Mouse (Mus musculus): Measurements from ENCODE around the gene Cpa5. TPM values are rescaled to one million over a fixed set of nuclear protein-coding genes. Genes with fewer than 3 reads are reported as not detected.

The Cpa5 gene
- polyA plus RNA-seq, 1 experiment, result not detected

GRCm38 (mm10) chr6:30665296-30665695, 54.5 kb downstream of the Cpa5 start:
- TF ChIP-seq CTCF (IDR thresholded peaks at IDR 0.05; ENCODE audit: extremely low read depth, insufficient read depth, insufficient read length, insufficient replicate concordance) (no peak), POLR2A (IDR thresholded peaks at IDR 0.05; ENCODE audit: low read depth, low read length) (no peak)
- DNase-seq (ENCODE audit: low read depth in 1 of 2, low spot score in 2 of 2), result no peak
- Histone ChIP-seq H3K4me3 (ENCODE audit: extremely low read depth, insufficient read depth, insufficient read length) (no peak overlapping the region), H3K36me3 (ENCODE audit: control insufficient read depth, insufficient read depth, low read length) (no peaks in the 10 kb centered on the region), H3K27ac (ENCODE audit: insufficient read depth, low read length) (no peak overlapping the region), H3K27me3 (ENCODE audit: control insufficient read depth, insufficient read depth, low read length) (no peaks in the 10 kb centered on the region), H3K4me1 (ENCODE audit: control insufficient read depth, insufficient read depth, insufficient read length) (no peaks in the 10 kb centered on the region)
- 82% methylated on average over 4 of the region's 4 CpGs for WGBS

GRCm38 (mm10) chr6:30666043-30666442, 55.2 kb downstream of the Cpa5 start:
- Histone ChIP-seq H3K36me3 (ENCODE audit: control insufficient read depth, insufficient read depth, low read length) (no peaks in the 10 kb centered on the region), H3K27ac (ENCODE audit: insufficient read depth, low read length) (no peak overlapping the region), H3K27me3 (ENCODE audit: control insufficient read depth, insufficient read depth, low read length) (no peaks in the 10 kb centered on the region), H3K4me1 (ENCODE audit: control insufficient read depth, insufficient read depth, insufficient read length) (no peaks in the 10 kb centered on the region), H3K4me3 (ENCODE audit: extremely low read depth, insufficient read depth, insufficient read length) (no peak overlapping the region)
- no peak for TF ChIP-seq POLR2A (IDR thresholded peaks at IDR 0.05; ENCODE audit: low read depth, low read length)
- TF ChIP-seq CTCF (IDR thresholded peaks at IDR 0.05; ENCODE audit: extremely low read depth, insufficient read depth, insufficient read length, insufficient replicate concordance), result no peak
- DNase-seq (ENCODE audit: low read depth in 1 of 2, low spot score in 2 of 2), result no peak
- 93% methylated on average over 6 of the region's 6 CpGs for WGBS

- TF ChIP-seq POLR2A (IDR thresholded peaks at IDR 0.05; ENCODE audit: low read depth, low read length), result no peak
- TF ChIP-seq CTCF (IDR thresholded peaks at IDR 0.05; ENCODE audit: extremely low read depth, insufficient read depth, insufficient read length, insufficient replicate concordance), result no peak
- Histone ChIP-seq H3K4me1 (ENCODE audit: control insufficient read depth, insufficient read depth, insufficient read length) (no peaks in the 10 kb centered on the region), H3K27ac (ENCODE audit: insufficient read depth, low read length) (no peak overlapping the region), H3K4me3 (ENCODE audit: extremely low read depth, insufficient read depth, insufficient read length) (no peak overlapping the region), H3K27me3 (ENCODE audit: control insufficient read depth, insufficient read depth, low read length) (no peaks in the 10 kb centered on the region), H3K36me3 (ENCODE audit: control insufficient read depth, insufficient read depth, low read length) (no peaks in the 10 kb centered on the region)
- 79% methylated on average over 5 of the region's 5 CpGs for WGBS
- no peak for DNase-seq (ENCODE audit: low read depth in 1 of 2, low spot score in 2 of 2)
Observed at GRCm38 (mm10) chr6:30667585-30667984, 56.8 kb downstream of the Cpa5 start.

- WGBS, result 56% methylated on average over 5 of the region's 5 CpGs
- no peaks in the 10 kb centered on the region for H3K4me1 ChIP-seq (ENCODE audit: control insufficient read depth, insufficient read depth, insufficient read length)
- no peaks in the 10 kb centered on the region for H3K27me3 ChIP-seq (ENCODE audit: control insufficient read depth, insufficient read depth, low read length)
- no peaks in the 10 kb centered on the region for H3K36me3 ChIP-seq (ENCODE audit: control insufficient read depth, insufficient read depth, low read length)
- H3K4me3 ChIP-seq (ENCODE audit: extremely low read depth, insufficient read depth, insufficient read length), result no peak overlapping the region
- TF ChIP-seq POLR2A (IDR thresholded peaks at IDR 0.05; ENCODE audit: low read depth, low read length) (no peak), CTCF (IDR thresholded peaks at IDR 0.05; ENCODE audit: extremely low read depth, insufficient read depth, insufficient read length, insufficient replicate concordance) (no peak)
- H3K27ac ChIP-seq (ENCODE audit: insufficient read depth, low read length), result no peak overlapping the region
- no peak for DNase-seq (ENCODE audit: low read depth in 1 of 2, low spot score in 2 of 2)
Observed at GRCm38 (mm10) chr6:30671696-30672095, 60.9 kb downstream of the Cpa5 start.

GRCm38 (mm10) chr6:30673764-30674561, 63.2 kb downstream of the Cpa5 start:
- 79% methylated on average over 14 of the region's 14 CpGs for WGBS
- TF ChIP-seq CTCF (IDR thresholded peaks at IDR 0.05; ENCODE audit: extremely low read depth, insufficient read depth, insufficient read length, insufficient replicate concordance), result no peak
- TF ChIP-seq POLR2A (IDR thresholded peaks at IDR 0.05; ENCODE audit: low read depth, low read length), result no peak
- no peak overlapping the region for H3K4me3 ChIP-seq (ENCODE audit: extremely low read depth, insufficient read depth, insufficient read length)
- no peaks in the 10 kb centered on the region for H3K27me3 ChIP-seq (ENCODE audit: control insufficient read depth, insufficient read depth, low read length)
- no peaks in the 10 kb centered on the region for H3K36me3 ChIP-seq (ENCODE audit: control insufficient read depth, insufficient read depth, low read length)
- DNase-seq (ENCODE audit: low read depth in 1 of 2, low spot score in 2 of 2), result no peak
- H3K4me1 ChIP-seq (ENCODE audit: control insufficient read depth, insufficient read depth, insufficient read length), result no peaks in the 10 kb centered on the region
- no peak overlapping the region for H3K27ac ChIP-seq (ENCODE audit: insufficient read depth, low read length)

- Histone ChIP-seq H3K4me3 (ENCODE audit: extremely low read depth, insufficient read depth, insufficient read length) (no peak overlapping the region), H3K27me3 (ENCODE audit: control insufficient read depth, insufficient read depth, low read length) (no peaks in the 10 kb centered on the region), H3K4me1 (ENCODE audit: control insufficient read depth, insufficient read depth, insufficient read length) (no peaks in the 10 kb centered on the region), H3K36me3 (ENCODE audit: control insufficient read depth, insufficient read depth, low read length) (no peaks in the 10 kb centered on the region), H3K27ac (ENCODE audit: insufficient read depth, low read length) (no peak overlapping the region)
- no peak for DNase-seq (ENCODE audit: low read depth in 1 of 2, low spot score in 2 of 2)
- TF ChIP-seq CTCF (IDR thresholded peaks at IDR 0.05; ENCODE audit: extremely low read depth, insufficient read depth, insufficient read length, insufficient replicate concordance) (no peak), POLR2A (IDR thresholded peaks at IDR 0.05; ENCODE audit: low read depth, low read length) (no peak)
- WGBS, result 76% methylated on average over 9 of the region's 9 CpGs
Observed at GRCm38 (mm10) chr6:30674714-30675280, 64.0 kb downstream of the Cpa5 start.

GRCm38 (mm10) chr6:30675281-30675771, 64.5 kb downstream of the Cpa5 start:
- Histone ChIP-seq H3K36me3 (ENCODE audit: control insufficient read depth, insufficient read depth, low read length) (no peaks in the 10 kb centered on the region), H3K27me3 (ENCODE audit: control insufficient read depth, insufficient read depth, low read length) (no peaks in the 10 kb centered on the region), H3K4me3 (ENCODE audit: extremely low read depth, insufficient read depth, insufficient read length) (no peak overlapping the region), H3K4me1 (ENCODE audit: control insufficient read depth, insufficient read depth, insufficient read length) (no peaks in the 10 kb centered on the region), H3K27ac (ENCODE audit: insufficient read depth, low read length) (no peak overlapping the region)
- no peak for DNase-seq (ENCODE audit: low read depth in 1 of 2, low spot score in 2 of 2)
- TF ChIP-seq CTCF (IDR thresholded peaks at IDR 0.05; ENCODE audit: extremely low read depth, insufficient read depth, insufficient read length, insufficient replicate concordance) (no peak), POLR2A (IDR thresholded peaks at IDR 0.05; ENCODE audit: low read depth, low read length) (no peak)
- 52% methylated on average over 11 of the region's 11 CpGs for WGBS
